Mouse (Mus musculus): ENCODE data around the gene Cacna1h.

DNA sequence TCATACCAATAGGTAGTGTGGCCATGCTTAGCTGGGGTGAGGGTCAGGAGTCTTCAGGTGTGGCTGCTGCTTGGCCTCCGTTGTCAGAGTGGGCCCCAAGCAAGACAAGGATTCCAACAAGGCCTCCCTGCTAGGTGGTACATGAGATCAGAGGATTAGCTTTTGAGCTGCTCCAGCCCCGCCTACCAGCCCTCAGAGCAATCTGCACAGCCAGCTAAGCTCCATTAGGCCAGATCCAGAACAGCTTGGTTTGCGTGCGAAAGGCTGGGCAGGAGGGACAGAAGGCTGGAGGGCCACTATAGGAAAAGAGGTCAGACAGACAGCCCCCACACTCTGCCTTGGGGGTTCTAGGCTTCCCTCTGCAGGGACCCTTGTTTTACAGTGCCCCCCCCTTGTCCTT, 32.1 kb downstream of the Cacna1h start:
- no peak for TF ChIP-seq CTCF (IDR thresholded peaks at IDR 0.05; ENCODE audit: low read depth)
- no peak for TF ChIP-seq EP300 (IDR thresholded peaks at IDR 0.05; ENCODE audit: low read depth)
